Mouse (Mus musculus): Measurements from ENCODE around the gene Rassf7.
"Not testable (repeated sequence)": the region's sequence is repeated elsewhere in the genome, so short reads cannot be mapped to it uniquely, and the experiment has no call there.

The Rassf7 gene

GRCm38 (mm10) chr7:141226535-141226934 lies 10.9 kb downstream of the Rassf7 start:
- no peak for DNase-seq

GRCm38 (mm10) chr7:141227796-141228195 lies 12.1 kb downstream of the Rassf7 start:
- no peak for DNase-seq

- peak; percentile 91 for DNase-seq
Measured at GRCm38 (mm10) chr7:141228279-141229067, 12.8 kb downstream of the Rassf7 start, which contains the start of gene Phrf1. Phrf1 (plus strand) TSS chr7:141228784.

GRCm38 (mm10) chr7:141229702-141230101 lies 14.0 kb downstream of the Rassf7 start:
- DNase-seq: no peak

DNA sequence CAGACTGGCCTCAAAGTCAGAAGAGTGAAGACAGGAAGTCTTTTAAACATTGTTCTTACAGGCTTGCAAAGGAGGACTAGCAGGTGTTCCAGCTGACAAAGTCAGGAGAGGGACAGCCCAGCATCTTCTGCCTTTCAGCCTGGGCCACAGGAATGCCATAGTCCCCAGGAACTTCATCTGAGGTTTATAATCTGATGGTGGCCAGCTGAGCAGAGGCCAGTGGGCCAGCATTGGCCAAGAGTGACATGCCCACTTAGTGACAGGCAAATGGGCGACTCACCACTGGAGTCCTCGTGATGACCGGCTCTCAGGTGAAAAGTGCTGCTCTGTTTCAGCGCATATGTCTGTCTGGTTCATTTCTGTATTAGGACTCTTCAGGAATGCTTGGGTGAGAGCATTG lies 14.9 kb downstream of the Rassf7 start:
- DNase-seq: no peak

- DNase-seq: no peak
Measured at GRCm38 (mm10) chr7:141231111-141231510, 15.5 kb downstream of the Rassf7 start.

DNA sequence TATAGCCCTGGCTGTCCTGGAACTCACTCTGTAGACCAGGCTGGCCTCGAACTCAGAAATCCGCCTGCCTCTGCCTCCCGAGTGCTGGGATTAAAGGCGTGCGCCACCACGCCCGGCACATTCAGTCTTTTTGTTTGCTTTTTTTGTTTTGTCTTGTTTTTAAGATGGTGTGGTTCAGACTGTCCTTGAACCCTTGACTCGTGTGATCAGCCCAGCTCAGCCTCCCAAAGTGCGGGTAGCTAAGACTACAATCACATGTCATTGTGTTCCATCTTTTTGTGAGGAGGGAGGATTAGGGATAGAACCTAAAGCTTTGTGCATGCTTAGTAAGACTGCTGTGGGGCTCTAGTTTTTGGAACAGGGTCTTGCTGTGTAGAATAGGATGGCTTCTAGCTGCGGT lies 15.9 kb downstream of the Rassf7 start:
- no peak for DNase-seq

DNA sequence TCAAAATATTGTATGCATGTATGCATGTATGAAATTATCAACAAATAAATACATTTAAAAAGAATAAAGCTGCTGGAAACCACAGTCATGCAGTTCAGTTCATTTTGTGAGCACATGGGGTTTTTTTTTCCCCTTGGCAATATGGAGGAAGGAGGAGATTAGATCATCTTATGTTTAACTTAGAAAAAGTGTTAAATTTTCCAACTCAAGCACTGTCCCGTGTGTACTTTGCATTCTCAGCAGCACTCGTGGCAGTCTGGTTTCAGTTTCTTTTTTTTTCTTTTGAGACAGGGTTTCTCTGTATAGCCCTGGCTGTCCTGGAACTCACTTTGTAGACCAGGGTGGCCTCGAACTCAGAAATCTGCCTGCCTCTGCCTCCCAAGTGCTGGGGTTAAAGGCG lies 34.8 kb downstream of the Rassf7 start:
- DNase-seq: not testable (repeated sequence)

DNA sequence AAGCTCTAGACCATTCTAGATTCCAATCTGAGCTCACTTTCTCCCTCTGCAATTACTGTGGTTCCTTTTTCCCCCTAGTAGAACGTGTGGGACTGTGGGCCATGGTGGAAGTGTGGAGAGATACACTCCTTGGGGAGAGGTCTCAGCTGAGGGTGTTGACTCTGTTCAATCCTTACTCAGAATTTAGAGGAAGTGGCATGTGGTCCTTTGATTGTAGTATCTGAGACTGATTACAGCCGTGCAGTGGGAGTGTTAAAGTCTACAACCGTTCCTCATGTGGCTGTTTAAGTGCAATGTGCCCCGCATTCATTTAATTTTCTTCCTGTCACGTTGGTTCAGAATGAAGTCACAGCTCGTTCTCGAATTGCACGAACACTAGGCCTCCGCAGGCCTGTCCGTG lies 40.5 kb downstream of the Rassf7 start:
- DNase-seq: no peak

- no peak for DNase-seq
Measured at GRCm38 (mm10) chr7:141261480-141261879, 45.8 kb downstream of the Rassf7 start.

DNA sequence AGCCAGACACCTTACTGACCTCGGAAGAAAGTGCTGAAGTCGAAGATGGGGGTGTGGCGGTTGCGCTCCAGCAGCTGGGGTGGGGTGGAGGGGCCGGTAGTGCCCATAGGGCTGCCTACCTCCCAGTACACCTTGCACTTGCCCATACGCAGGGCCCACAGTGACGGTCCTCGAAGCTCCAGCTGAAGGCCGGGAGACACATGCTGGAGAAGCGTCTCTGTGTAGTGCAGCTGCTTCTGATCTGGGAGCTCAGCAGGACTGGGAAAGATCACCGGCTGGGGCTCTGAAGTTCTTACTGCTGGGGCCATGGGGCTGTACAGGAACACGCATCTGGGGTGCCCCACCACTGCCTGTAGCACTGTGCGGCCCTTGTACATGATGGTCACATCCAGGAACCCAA lies 48.0 kb downstream of the Rassf7 start:
- DNase-seq: no peak

- no peak for DNase-seq
Measured at GRCm38 (mm10) chr7:141264041-141264700, 48.5 kb downstream of the Rassf7 start.

- DNase-seq: peak; percentile 62
Measured at GRCm38 (mm10) chr7:141264761-141265410, 49.2 kb downstream of the Rassf7 start.

GRCm38 (mm10) chr7:141265411-141265738 lies 49.7 kb downstream of the Rassf7 start:
- peak; percentile 13 for DNase-seq

- peak; percentile 46 for DNase-seq
Measured at GRCm38 (mm10) chr7:141265739-141266561, 50.3 kb downstream of the Rassf7 start, which contains the start of gene Irf7. Irf7 (minus strand) TSS chr7:141266481.

Data from embryo, embryonic 11 days (tissue).